Mouse (Mus musculus): Measurements from ENCODE around the gene Trim58. TPM values are rescaled to one million over a fixed set of nuclear protein-coding genes. Genes with fewer than 3 reads are reported as not detected.
A peak's percentile ranks its signal among the peaks of the same experiment; 100 is the strongest.

Gene Trim58
- polyA plus RNA-seq, 1 experiment from 2014 or later, result 13.7 TPM

GRCm38 (mm10) chr11:58615975-58616374 lies 24.3 kb upstream of the Trim58 start, which contains the start of gene 2210407C18Rik:
2210407C18Rik (minus strand) TSS chr11:58616075.
- Histone ChIP-seq H3K4me1 (replicated peaks) (no peaks in the 10 kb centered on the region), H3K27me3 (no peaks in the 10 kb centered on the region), H3K27ac (replicated peaks) (no peak within 1 kb of the TSS), H3K9ac (no peak within 1 kb of the TSS), H3K36me3 (replicated peaks) (no peaks in the 10 kb centered on the region), H3K4me3 (replicated peaks) (no peak within 1 kb of the TSS), H3K4me2 (no peak within 1 kb of the TSS), H3K9me3 (replicated peaks) (no peaks in the 10 kb centered on the region)
- ATAC-seq (ENCODE audit: insufficient read depth), result no peak
- 65% methylated on average over 4 of the region's 4 CpGs for whole genome bisulfite sequencing (ENCODE audit: insufficient replicate concordance)

DNA sequence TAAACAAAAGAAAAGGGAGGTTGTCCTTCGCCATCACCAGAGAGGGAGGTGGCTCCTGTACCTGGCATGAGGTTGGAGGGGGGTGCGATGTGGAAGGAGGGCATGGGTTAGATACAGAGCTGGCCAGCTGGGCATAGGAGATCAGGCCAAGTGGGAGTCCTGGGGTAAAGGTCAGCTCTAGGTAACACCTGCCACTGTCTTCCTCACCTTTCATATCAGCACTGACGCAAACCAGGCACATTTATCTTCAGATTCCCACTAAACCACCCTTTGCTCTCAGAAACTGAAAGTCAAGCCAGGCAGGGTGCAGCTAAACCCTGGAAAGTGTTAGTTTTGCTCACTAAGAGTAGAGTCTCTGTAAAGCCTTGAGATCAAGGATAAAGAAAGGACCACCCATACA lies 21.9 kb upstream of the Trim58 start:
- Histone ChIP-seq H3K9me3 (replicated peaks) (no peaks in the 10 kb centered on the region), H3K4me1 (replicated peaks) (no peaks in the 10 kb centered on the region), H3K27me3 (peaks cover 2% of the 10 kb centered on the region; the same call in 1 of the 2 replicates), H3K4me2 (no peak overlapping the region), H3K27ac (replicated peaks) (no peak overlapping the region), H3K36me3 (replicated peaks) (no peaks in the 10 kb centered on the region), H3K4me3 (replicated peaks) (no peak overlapping the region), H3K9ac (no peak overlapping the region)
- 47% methylated on average over 3 of the region's 3 CpGs for WGBS (ENCODE audit: insufficient replicate concordance)
- no peak for ATAC-seq (ENCODE audit: insufficient read depth)

DNA sequence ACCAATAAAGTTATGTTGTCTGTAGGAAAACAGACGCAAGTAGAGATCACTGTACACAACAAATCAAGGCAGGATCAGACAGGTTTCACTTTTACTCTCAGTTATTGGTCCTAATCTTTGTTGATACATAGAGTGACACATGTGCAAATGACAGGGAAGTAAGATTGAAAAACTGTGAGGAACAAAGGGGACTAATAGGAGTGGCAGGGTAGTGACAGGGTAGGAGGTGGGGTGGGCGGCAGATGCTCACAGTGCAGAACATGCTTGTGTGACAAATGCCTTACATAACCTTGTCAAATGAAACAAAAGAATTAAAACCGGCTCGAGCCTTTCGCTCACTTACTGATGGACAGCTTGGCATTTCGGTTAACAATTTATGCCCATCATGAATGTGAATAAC lies 21.5 kb upstream of the Trim58 start:
- no peak overlapping the region for H3K4me3 ChIP-seq (replicated peaks)
- no peak overlapping the region for H3K27ac ChIP-seq (replicated peaks)
- WGBS (ENCODE audit: insufficient replicate concordance), result 62% methylated on average over 6 of the region's 6 CpGs
- H3K9me3 ChIP-seq (replicated peaks), result no peaks in the 10 kb centered on the region
- no peak overlapping the region for H3K4me2 ChIP-seq
- H3K9ac ChIP-seq, result no peak overlapping the region
- no peaks in the 10 kb centered on the region for H3K36me3 ChIP-seq (replicated peaks)
- H3K4me1 ChIP-seq (replicated peaks), result no peaks in the 10 kb centered on the region
- peaks cover 4% of the 10 kb centered on the region; the same call in 1 of the 2 replicates for H3K27me3 ChIP-seq
- no peak for ATAC-seq (ENCODE audit: insufficient read depth)

DNA sequence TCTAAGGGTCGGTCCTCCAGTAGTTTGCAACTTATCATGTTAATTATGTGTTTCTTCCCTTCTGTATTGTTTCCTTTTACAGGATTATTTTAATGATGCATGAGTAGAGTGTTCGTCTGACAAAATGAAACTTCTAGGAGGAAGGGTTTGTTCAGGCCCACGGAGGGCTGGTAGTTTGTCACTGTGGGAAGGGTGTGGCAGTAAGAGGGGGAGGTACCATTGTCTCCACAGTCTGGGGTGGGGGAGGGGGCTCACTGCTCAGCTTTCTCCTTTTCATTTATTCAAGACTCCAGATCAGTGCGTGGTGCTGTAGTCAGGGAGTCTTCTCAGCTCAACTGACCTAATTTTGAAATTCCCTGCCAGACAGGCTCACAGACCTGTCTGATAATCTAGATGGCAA lies 14.1 kb upstream of the Trim58 start:
- 34% methylated on average over 4 of the region's 4 CpGs for WGBS (ENCODE audit: insufficient replicate concordance)
- no peaks in the 10 kb centered on the region for H3K9me3 ChIP-seq (replicated peaks)
- no peak overlapping the region for H3K9ac ChIP-seq
- no peak overlapping the region for H3K4me2 ChIP-seq
- no peak overlapping the region for H3K4me3 ChIP-seq (replicated peaks)
- no peak for ATAC-seq (ENCODE audit: insufficient read depth)
- H3K4me1 ChIP-seq (replicated peaks), result no peaks in the 10 kb centered on the region
- no peaks in the 10 kb centered on the region for H3K36me3 ChIP-seq (replicated peaks)
- H3K27ac ChIP-seq (replicated peaks), result no peak overlapping the region
- H3K27me3 ChIP-seq, result peaks cover 4% of the 10 kb centered on the region; the same call in 1 of the 2 replicates

- no peak for ATAC-seq (ENCODE audit: insufficient read depth)
- Histone ChIP-seq H3K9ac (no peak within 1 kb of the TSS), H3K36me3 (replicated peaks) (no peaks in the 10 kb centered on the region), H3K4me1 (replicated peaks) (no peaks in the 10 kb centered on the region), H3K27ac (replicated peaks) (no peak within 1 kb of the TSS), H3K9me3 (replicated peaks) (no peaks in the 10 kb centered on the region), H3K4me3 (replicated peaks) (no peak within 1 kb of the TSS), H3K4me2 (no peak within 1 kb of the TSS), H3K27me3 (no peaks in the 10 kb centered on the region)
- 52% methylated on average over 5 of the region's 5 CpGs for WGBS (ENCODE audit: insufficient replicate concordance)
Measured at GRCm38 (mm10) chr11:58630401-58630800, 9.9 kb upstream of the Trim58 start, which contains the start of gene Olfr323. Olfr323 (minus strand) TSS chr11:58630501.

GRCm38 (mm10) chr11:58634878-58635277 lies 5.4 kb upstream of the Trim58 start:
- Histone ChIP-seq H3K4me1 (replicated peaks) (peaks cover 29% of the 10 kb centered on the region), H3K9ac (no peak overlapping the region), H3K27ac (replicated peaks) (no peak overlapping the region), H3K27me3 (peaks cover 2% of the 10 kb centered on the region; the same call in 1 of the 2 replicates), H3K4me2 (no peak overlapping the region), H3K4me3 (replicated peaks) (no peak overlapping the region), H3K9me3 (replicated peaks) (no peaks in the 10 kb centered on the region), H3K36me3 (replicated peaks) (no peaks in the 10 kb centered on the region)
- no peak for ATAC-seq (ENCODE audit: insufficient read depth)
- 56% methylated on average over 4 of the region's 4 CpGs for WGBS (ENCODE audit: insufficient replicate concordance)

DNA sequence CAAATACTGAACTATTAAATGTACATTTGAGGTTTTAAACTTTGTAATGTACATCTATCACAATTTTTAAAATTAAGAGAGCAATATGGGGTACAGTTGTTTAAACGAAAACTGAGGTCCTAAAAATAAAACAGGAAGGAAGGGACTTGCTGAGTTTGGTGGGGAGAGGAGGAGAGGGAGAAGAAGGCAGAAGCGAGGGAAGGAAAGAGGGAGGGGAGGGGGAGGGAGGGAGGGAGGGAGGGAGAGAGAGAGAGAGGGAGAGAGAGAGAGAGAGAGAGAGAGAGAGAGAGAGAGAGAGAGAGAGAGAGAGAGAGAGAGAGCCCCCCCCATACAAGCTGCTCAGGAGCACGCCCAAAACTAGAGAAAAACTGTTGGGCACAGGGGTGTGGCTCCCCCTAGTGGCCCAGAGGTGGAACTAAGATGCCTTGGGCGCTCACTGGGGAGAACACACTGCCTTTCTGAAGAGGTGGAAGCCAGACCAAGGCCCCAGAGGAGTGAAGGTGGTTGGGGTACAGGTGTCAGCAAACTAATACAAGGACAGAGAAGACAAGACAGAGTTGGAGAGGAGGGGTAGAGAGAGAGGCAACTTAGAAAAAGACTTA lies 3.8 kb upstream of the Trim58 start:
- peaks cover 11% of the 10 kb centered on the region; the same call in 1 of the 2 replicates for H3K27me3 ChIP-seq
- no peak overlapping the region for H3K4me3 ChIP-seq (replicated peaks)
- H3K27ac ChIP-seq (replicated peaks), result no peak overlapping the region
- 10% methylated on average over 3 of the region's 4 CpGs for WGBS (ENCODE audit: insufficient replicate concordance)
- ATAC-seq (ENCODE audit: insufficient read depth), result no peak
- H3K4me1 ChIP-seq (replicated peaks), result peaks cover 38% of the 10 kb centered on the region
- H3K36me3 ChIP-seq (replicated peaks), result no peaks in the 10 kb centered on the region
- H3K9me3 ChIP-seq (replicated peaks), result no peaks in the 10 kb centered on the region
- H3K4me2 ChIP-seq, result no peak overlapping the region
- peak overlapping the region; percentile 27; the same call in 1 of the 2 replicates for H3K9ac ChIP-seq

DNA sequence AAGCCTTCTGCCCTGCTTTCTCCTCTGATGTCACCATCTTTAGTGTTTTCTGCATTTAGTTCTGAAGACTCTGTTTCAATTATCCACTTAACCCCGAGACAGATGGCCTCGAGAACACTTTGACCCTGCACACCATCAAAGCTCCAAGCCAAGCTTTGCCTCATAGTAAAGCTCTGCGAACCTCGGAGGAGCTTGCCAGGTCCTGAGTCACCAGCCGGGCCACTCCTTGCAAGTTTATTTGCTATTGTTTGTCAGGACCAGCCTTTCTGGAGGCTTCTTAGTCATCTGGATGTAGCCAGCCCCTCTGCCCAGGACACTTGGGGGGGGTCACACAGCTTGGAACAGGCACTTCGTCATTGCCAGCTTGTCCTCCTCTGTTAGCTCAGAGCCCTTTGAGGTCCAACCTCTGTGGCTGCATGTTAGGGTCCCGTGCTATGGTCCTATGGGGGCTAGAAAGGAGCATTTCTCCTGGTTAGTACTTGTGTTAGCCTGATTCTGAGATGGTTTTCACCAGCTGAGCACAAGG lies 2.0 kb upstream of the Trim58 start:
- Histone ChIP-seq H3K27me3 (peaks cover 11% of the 10 kb centered on the region; the same call in 1 of the 2 replicates), H3K27ac (replicated peaks) (peak overlapping the region; percentile 99; the same call in 1 of the 2 replicates), H3K4me2 (no peak overlapping the region), H3K4me3 (replicated peaks) (no peak overlapping the region), H3K9ac (no peak overlapping the region), H3K9me3 (replicated peaks) (no peaks in the 10 kb centered on the region), H3K4me1 (replicated peaks) (peaks cover 51% of the 10 kb centered on the region), H3K36me3 (replicated peaks) (peaks cover 6% of the 10 kb centered on the region)
- ATAC-seq (ENCODE audit: insufficient read depth), result no peak
- WGBS (ENCODE audit: insufficient replicate concordance), result 72% methylated on average over 7 of the region's 7 CpGs

DNA sequence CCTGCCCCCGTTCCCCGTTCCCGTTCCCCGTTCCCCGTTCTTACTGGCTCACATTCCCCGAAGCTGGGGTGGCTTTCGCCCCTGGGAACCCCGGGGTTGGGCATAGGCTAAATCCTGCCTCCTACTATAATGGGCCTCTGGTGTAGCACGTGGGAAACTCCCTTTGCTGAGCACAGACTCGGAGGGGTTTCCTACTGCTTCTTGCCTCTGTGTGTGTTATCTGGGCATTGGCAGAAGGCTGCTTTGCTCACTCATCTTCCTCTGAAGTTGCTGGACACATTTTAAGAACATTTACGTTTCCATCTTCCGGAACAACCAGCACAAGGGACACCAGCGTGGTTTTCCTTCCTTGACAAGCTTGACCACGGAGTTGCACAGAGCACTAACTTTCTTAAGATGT lies 792 bp downstream of the Trim58 start:
- peak overlapping the region; percentile 75 for H3K4me3 ChIP-seq (replicated peaks)

GRCm38 (mm10) chr11:58641638-58642358 lies 1.5 kb downstream of the Trim58 start:
- no peaks in the 10 kb centered on the region for H3K9me3 ChIP-seq (replicated peaks)
- ATAC-seq (ENCODE audit: insufficient read depth), result peak; percentile 98
- peaks cover 39% of the 10 kb centered on the region for H3K36me3 ChIP-seq (replicated peaks)
- 29% methylated on average over 13 of the region's 13 CpGs for WGBS (ENCODE audit: insufficient replicate concordance)
- peaks cover 50% of the 10 kb centered on the region for H3K4me1 ChIP-seq (replicated peaks)
- peak overlapping the region; percentile 75 for H3K4me3 ChIP-seq (replicated peaks)
- H3K27ac ChIP-seq (replicated peaks), result peak overlapping the region; percentile 99
- peak overlapping the region; percentile 79 for H3K4me2 ChIP-seq
- H3K9ac ChIP-seq, result peak overlapping the region; percentile 94
- H3K27me3 ChIP-seq, result peaks cover 11% of the 10 kb centered on the region; the same call in 1 of the 2 replicates

More for the DNA sequence above, 792 bp downstream of the Trim58 start:
- WGBS (ENCODE audit: insufficient replicate concordance), result 5% methylated on average over 14 of the region's 14 CpGs
- H3K4me1 ChIP-seq (replicated peaks), result peaks cover 53% of the 10 kb centered on the region
- H3K27ac ChIP-seq (replicated peaks), result peak overlapping the region; percentile 99
- ATAC-seq (ENCODE audit: insufficient read depth), result peak; percentile 81
- H3K9me3 ChIP-seq (replicated peaks), result no peaks in the 10 kb centered on the region
- H3K36me3 ChIP-seq (replicated peaks), result peaks cover 32% of the 10 kb centered on the region
- peaks cover 11% of the 10 kb centered on the region; the same call in 1 of the 2 replicates for H3K27me3 ChIP-seq
- H3K4me2 ChIP-seq, result peak overlapping the region; percentile 79
- peak overlapping the region; percentile 94 for H3K9ac ChIP-seq

GRCm38 (mm10) chr11:58643350-58643749 lies 3.1 kb downstream of the Trim58 start:
- 0 out of 2 replicates have a peak, but pooled peaks cover 9% of the 10 kb centered on the region for H3K27me3 ChIP-seq

More at GRCm38 (mm10) chr11:58643350-58643749, 3.1 kb downstream of the Trim58 start:
- H3K9me3 ChIP-seq (replicated peaks), result no peaks in the 10 kb centered on the region
- peaks cover 55% of the 10 kb centered on the region for H3K36me3 ChIP-seq (replicated peaks)
- H3K4me3 ChIP-seq (replicated peaks), result peak overlapping the region; percentile 75
- no peak for ATAC-seq (ENCODE audit: insufficient read depth)
- peak overlapping the region; percentile 79 for H3K4me2 ChIP-seq
- H3K9ac ChIP-seq, result peak overlapping the region; percentile 47; the same call in 1 of the 2 replicates
- peaks cover 41% of the 10 kb centered on the region for H3K4me1 ChIP-seq (replicated peaks)
- WGBS (ENCODE audit: insufficient replicate concordance), result 20% methylated on average over 6 of the region's 6 CpGs
- H3K27ac ChIP-seq (replicated peaks), result peak overlapping the region; percentile 99

Data from liver, embryonic 15.5 days (tissue).